Mouse (Mus musculus) intestine, postnatal 0 days (tissue): ENCODE data around the gene Espn. TPM values are rescaled to one million over a fixed set of nuclear protein-coding genes. Genes with fewer than 3 reads are reported as not detected.
A peak's percentile ranks its signal among the peaks of the same experiment; 100 is the strongest.

Experiments
- ATAC-seq: fragments of 200-750 bp; cut with Nextera tagmentation; 2 replicates; pipeline ENCODE4 v1.8.0; 2017; ENCODE audit warnings: mild to moderate bottlenecking, moderate TSS enrichment, moderate library complexity
- H3K27ac ChIP-seq: fragments of 300-500 bp; sonication (generic); 2 replicates; pipeline ENCODE4 v1.5.1; 2014; ENCODE audit warnings: mild to moderate bottlenecking, low read depth, low read length, moderate library complexity
- H3K27me3 ChIP-seq: fragments of 300-500 bp; sonication (generic); replicated peaks from 2 replicates; pipeline ENCODE4 v1.6.1; 2014; ENCODE audit warnings: low read length, mixed read lengths; ENCODE audit not compliant: control insufficient read depth, insufficient read depth
- H3K36me3 ChIP-seq: fragments of 300-500 bp; sonication (generic); 2 replicates; pipeline ENCODE4 v1.6.1; 2014; ENCODE audit warnings: mild to moderate bottlenecking, moderate library complexity; ENCODE audit not compliant: control insufficient read depth, insufficient read depth
- H3K4me1 ChIP-seq: fragments of 300-500 bp; sonication (generic); replicated peaks from 2 replicates; pipeline ENCODE4 v1.6.1; 2014; ENCODE audit warnings: antibody characterized with exemption, low read length, mixed read lengths; ENCODE audit not compliant: control insufficient read depth, insufficient read depth
- H3K4me2 ChIP-seq: fragments of 300-500 bp; sonication (generic); replicated peaks from 2 replicates; pipeline ENCODE4 v1.6.1; 2014; ENCODE audit warnings: low read depth, mild to moderate bottlenecking, moderate library complexity
- H3K4me3 ChIP-seq: fragments of 300-500 bp; sonication (generic); 2 replicates; pipeline ENCODE4 v1.5.1; 2014; ENCODE audit warnings: low read depth, low read length
- H3K9ac ChIP-seq: fragments of 300-500 bp; sonication (generic); 2 replicates; pipeline ENCODE4 v1.6.1; 2014; ENCODE audit warnings: mild to moderate bottlenecking, low read depth, low read length
- H3K9me3 ChIP-seq: fragments of 300-500 bp; sonication (generic); 2 replicates; pipeline ENCODE4 v1.6.1; 2016; ENCODE audit warnings: mixed run types; ENCODE audit not compliant: control insufficient read depth
- CTCF ChIP-seq: sonication (generic); IDR thresholded peaks from 2 replicates; pipeline ENCODE4 v1.5.1; 2016; ENCODE audit warnings: low read depth, mild to moderate bottlenecking, control low read depth, antibody characterized with exemption, moderate library complexity
- WGBS: fragments of 180-500 bp; shearing (Covaris S2); extraction: QIAGEN DNeasy Blood & Tissue Kit; methylation state at CpG from one replicate; pipeline ENCODE4 v1.1.7; 2014; 5-methylcytosine and 5-hydroxymethylcytosine counted together
- polyA plus RNA-seq: library from polyadenylated mRNA; unstranded; fragments of >200 nt; fragmentation: Nextera tagmentation; extraction: Ambion mirVana; gene quantifications from 2 replicates; pipeline ENCODE4 v1.2.1, GENCODE M21; 2015

The Espn gene
- polyA plus RNA-seq, 1 experiment from 2014 or later = 264 TPM

- no peaks in the 10 kb centered on the region for H3K27me3 ChIP-seq
- no peak overlapping the region for H3K9ac ChIP-seq
- H3K9me3 ChIP-seq = no peaks in the 10 kb centered on the region
- H3K27ac ChIP-seq = no peak overlapping the region
- H3K4me3 ChIP-seq = no peak overlapping the region
- 71% methylated on average over 3 of the region's 3 CpGs for WGBS
- no peak for ATAC-seq
- no peaks in the 10 kb centered on the region; the same call in 1 of the 2 replicates for H3K4me1 ChIP-seq
- no peak; the same call in 1 of the 2 replicates for TF ChIP-seq CTCF
- H3K36me3 ChIP-seq = peaks cover 75% of the 10 kb centered on the region
- no peak overlapping the region for H3K4me2 ChIP-seq
These were observed 42.7 kb downstream of the Espn start for GRCm38 (mm10) chr4:152109509-152109908.

- peaks cover 74% of the 10 kb centered on the region for H3K36me3 ChIP-seq
- TF ChIP-seq CTCF = no peak
- 90% methylated on average over 5 of the region's 5 CpGs for WGBS
- H3K4me1 ChIP-seq = no peaks in the 10 kb centered on the region; the same call in 1 of the 2 replicates
- H3K4me2 ChIP-seq = no peak overlapping the region
- no peak overlapping the region for H3K27ac ChIP-seq
- ATAC-seq = no peak
- H3K27me3 ChIP-seq = no peaks in the 10 kb centered on the region
- H3K9me3 ChIP-seq = no peaks in the 10 kb centered on the region
- H3K4me3 ChIP-seq = no peak overlapping the region
- no peak overlapping the region for H3K9ac ChIP-seq
These were observed 43.5 kb downstream of the Espn start for GRCm38 (mm10) chr4:152108673-152109072.

- 0 out of 2 replicates have a peak, but pooled peaks have one; percentile 1 for TF ChIP-seq CTCF
- peak overlapping the region; percentile 36 for H3K4me3 ChIP-seq
- H3K27me3 ChIP-seq = no peaks in the 10 kb centered on the region
- H3K9ac ChIP-seq = no peak overlapping the region
- peaks cover 78% of the 10 kb centered on the region for H3K36me3 ChIP-seq
- H3K4me2 ChIP-seq = peak overlapping the region; percentile 70
- 22% methylated on average over 30 of the region's 30 CpGs for WGBS
- ATAC-seq = peak; percentile 91
- H3K27ac ChIP-seq = peak overlapping the region; percentile 46
- no peaks in the 10 kb centered on the region; the same call in 1 of the 2 replicates for H3K4me1 ChIP-seq
- H3K9me3 ChIP-seq = no peaks in the 10 kb centered on the region
These were observed 44.1 kb downstream of the Espn start for GRCm38 (mm10) chr4:152107971-152108509.

- peak overlapping the region; percentile 70 for H3K4me2 ChIP-seq
- no peaks in the 10 kb centered on the region; the same call in 1 of the 2 replicates for H3K4me1 ChIP-seq
- H3K27ac ChIP-seq = peak overlapping the region; percentile 46
- peak; percentile 68 for ATAC-seq
- H3K4me3 ChIP-seq = peak overlapping the region; percentile 36
- H3K27me3 ChIP-seq = no peaks in the 10 kb centered on the region
- H3K9ac ChIP-seq = no peak overlapping the region
- TF ChIP-seq CTCF = no peak
- H3K9me3 ChIP-seq = no peaks in the 10 kb centered on the region
- H3K36me3 ChIP-seq = peaks cover 80% of the 10 kb centered on the region
- whole genome bisulfite sequencing = 17% methylated on average over 23 of the region's 24 CpGs
These were observed 44.7 kb downstream of the Espn start for GRCm38 (mm10) chr4:152107493-152107892.

GRCm38 (mm10) chr4:152106746-152107145 is 45.4 kb downstream of the Espn start:
- H3K27ac ChIP-seq = no peak overlapping the region
- H3K9ac ChIP-seq = no peak overlapping the region

GRCm38 (mm10) chr4:152103025-152103424 is 49.1 kb downstream of the Espn start:
- no peak for ATAC-seq

More at GRCm38 (mm10) chr4:152106746-152107145, 45.4 kb downstream of the Espn start:
- H3K4me1 ChIP-seq = no peaks in the 10 kb centered on the region; the same call in 1 of the 2 replicates
- peak; percentile 56 for TF ChIP-seq CTCF
- no peak overlapping the region; the same call in 1 of the 2 replicates for H3K4me2 ChIP-seq
- H3K4me3 ChIP-seq = no peak overlapping the region
- whole genome bisulfite sequencing = 68% methylated on average over 9 of the region's 9 CpGs
- peaks cover 82% of the 10 kb centered on the region for H3K36me3 ChIP-seq
- H3K9me3 ChIP-seq = no peaks in the 10 kb centered on the region
- H3K27me3 ChIP-seq = no peaks in the 10 kb centered on the region
- no peak for ATAC-seq

More at GRCm38 (mm10) chr4:152103025-152103424, 49.1 kb downstream of the Espn start:
- no peaks in the 10 kb centered on the region for H3K9me3 ChIP-seq
- H3K4me2 ChIP-seq = no peak overlapping the region
- WGBS = 41% methylated on average over 7 of the region's 7 CpGs
- no peak overlapping the region for H3K9ac ChIP-seq
- peaks cover 49% of the 10 kb centered on the region for H3K36me3 ChIP-seq
- no peaks in the 10 kb centered on the region for H3K27me3 ChIP-seq
- no peak overlapping the region for H3K4me3 ChIP-seq
- H3K4me1 ChIP-seq = no peaks in the 10 kb centered on the region; the same call in 1 of the 2 replicates
- TF ChIP-seq CTCF = peak; percentile 92
- no peak overlapping the region for H3K27ac ChIP-seq
